Mouse (Mus musculus): ENCODE data around the gene Baiap2l1. TPM values are rescaled to one million over a fixed set of nuclear protein-coding genes. Genes with fewer than 3 reads are reported as not detected.

Gene Baiap2l1
- polyA plus RNA-seq, 1 experiment from 2014 or later, result 25.3 TPM

DNA sequence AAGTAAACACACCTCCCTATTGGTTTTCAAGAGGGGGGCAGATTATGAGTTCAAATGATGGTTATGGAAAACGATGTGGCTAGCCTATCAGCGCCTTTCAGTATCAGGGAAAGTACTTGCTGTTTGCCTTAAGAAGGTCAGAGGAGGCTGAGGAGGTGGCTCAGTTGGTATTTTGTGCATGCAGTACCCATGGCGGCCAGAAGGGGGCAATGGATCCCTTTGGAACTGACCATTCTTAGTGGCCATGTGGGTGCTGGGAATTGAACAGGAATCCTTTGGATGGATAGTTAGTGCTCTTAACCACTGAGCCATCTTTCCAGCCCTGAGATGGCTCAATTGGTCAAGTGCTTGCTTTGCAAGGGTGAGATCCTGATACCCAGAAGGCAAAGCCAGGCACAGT, 26.0 kb upstream of the Baiap2l1 start:
- 62% methylated on average over 3 of the region's 3 CpGs for WGBS
- no peak for TF ChIP-seq EP300 (optimal IDR thresholded peaks at IDR 0.05)
- peak; percentile 59 for TF ChIP-seq CTCF (IDR thresholded peaks at IDR 0.05; ENCODE audit: low read depth)
- no peak overlapping the region for H3K4me2 ChIP-seq (replicated peaks; ENCODE audit: low read depth)
- H3K36me3 ChIP-seq (ENCODE audit: control insufficient read depth, insufficient read depth, low read length), result no peaks in the 10 kb centered on the region
- no peak overlapping the region for H3K27ac ChIP-seq (replicated peaks)
- ATAC-seq (ENCODE audit: low FRiP score, low TSS enrichment) (no peak), DNase-seq (ENCODE audit: low spot score) (no peak)
- no peaks in the 10 kb centered on the region for H3K27me3 ChIP-seq (ENCODE audit: control insufficient read depth, insufficient read depth, low read length)
- no peak overlapping the region for H3K4me3 ChIP-seq (ENCODE audit: low read depth, low read length)
- no peaks in the 10 kb centered on the region for H3K9me3 ChIP-seq (ENCODE audit: control insufficient read depth, low read length)
- no peak overlapping the region for H3K9ac ChIP-seq (ENCODE audit: low read length)
- H3K4me1 ChIP-seq (replicated peaks; ENCODE audit: control insufficient read depth, insufficient read depth), result no peaks in the 10 kb centered on the region

DNA sequence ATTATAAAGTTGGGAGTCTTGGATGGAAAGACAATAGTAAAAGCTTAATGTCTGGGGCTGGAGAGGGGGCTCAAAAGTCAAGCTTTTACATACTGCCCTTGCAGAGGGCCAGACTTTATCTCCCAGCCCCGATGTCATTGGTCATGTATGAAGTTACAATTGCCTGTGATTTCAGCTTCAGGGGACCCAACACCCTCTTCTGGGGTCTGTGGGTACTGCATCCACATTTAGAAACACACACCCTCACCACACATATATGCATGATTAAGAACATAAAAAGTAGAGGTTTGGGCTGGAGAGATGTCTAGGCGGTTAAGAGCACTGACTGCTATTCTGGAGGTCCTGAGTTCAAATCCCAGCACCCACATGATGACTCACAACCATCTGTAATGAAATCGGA, 23.9 kb upstream of the Baiap2l1 start:
- TF ChIP-seq EP300 (optimal IDR thresholded peaks at IDR 0.05), result no peak
- TF ChIP-seq CTCF (IDR thresholded peaks at IDR 0.05; ENCODE audit: low read depth), result peak; percentile 65
- peak; percentile 35 for DNase-seq (ENCODE audit: low spot score)
- H3K27me3 ChIP-seq (ENCODE audit: control insufficient read depth, insufficient read depth, low read length), result no peaks in the 10 kb centered on the region
- WGBS, result 86% methylated on average over 3 of the region's 3 CpGs
- H3K4me1 ChIP-seq (replicated peaks; ENCODE audit: control insufficient read depth, insufficient read depth), result no peaks in the 10 kb centered on the region
- no peak overlapping the region for H3K9ac ChIP-seq (ENCODE audit: low read length)
- H3K27ac ChIP-seq (replicated peaks), result no peak overlapping the region
- H3K4me3 ChIP-seq (ENCODE audit: low read depth, low read length), result no peak overlapping the region
- no peak for ATAC-seq (ENCODE audit: low FRiP score, low TSS enrichment)
- no peaks in the 10 kb centered on the region for H3K36me3 ChIP-seq (ENCODE audit: control insufficient read depth, insufficient read depth, low read length)
- H3K4me2 ChIP-seq (replicated peaks; ENCODE audit: low read depth), result no peak overlapping the region
- no peaks in the 10 kb centered on the region for H3K9me3 ChIP-seq (ENCODE audit: control insufficient read depth, low read length)

DNA sequence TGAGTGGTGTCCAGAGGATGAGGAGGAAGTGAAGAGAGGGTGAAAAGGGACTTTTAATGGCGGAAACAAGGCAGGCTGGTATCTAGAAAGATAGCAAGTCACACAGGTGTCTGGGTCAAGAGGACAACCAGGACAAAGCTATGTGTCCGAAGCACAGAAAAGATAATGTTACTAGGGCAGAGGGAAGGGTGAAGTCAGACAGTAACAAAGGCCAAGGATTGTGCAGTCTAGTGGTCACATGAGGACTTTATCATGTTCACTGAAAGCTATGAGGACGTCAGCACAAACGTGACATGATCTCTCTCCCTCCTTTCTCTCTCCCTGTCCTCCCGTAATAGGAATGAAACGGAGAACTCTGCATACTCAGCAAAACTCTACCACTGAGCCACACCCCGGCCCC, 22.8 kb upstream of the Baiap2l1 start:
- no peaks in the 10 kb centered on the region for H3K4me1 ChIP-seq (replicated peaks; ENCODE audit: control insufficient read depth, insufficient read depth)
- H3K4me2 ChIP-seq (replicated peaks; ENCODE audit: low read depth), result no peak overlapping the region
- no peak overlapping the region for H3K9ac ChIP-seq (ENCODE audit: low read length)
- no peaks in the 10 kb centered on the region for H3K9me3 ChIP-seq (ENCODE audit: control insufficient read depth, low read length)
- no peak overlapping the region for H3K4me3 ChIP-seq (ENCODE audit: low read depth, low read length)
- TF ChIP-seq EP300 (optimal IDR thresholded peaks at IDR 0.05), result no peak
- TF ChIP-seq CTCF (IDR thresholded peaks at IDR 0.05; ENCODE audit: low read depth), result no peak
- no peaks in the 10 kb centered on the region for H3K36me3 ChIP-seq (ENCODE audit: control insufficient read depth, insufficient read depth, low read length)
- no peaks in the 10 kb centered on the region for H3K27me3 ChIP-seq (ENCODE audit: control insufficient read depth, insufficient read depth, low read length)
- no peak overlapping the region for H3K27ac ChIP-seq (replicated peaks)
- peak; percentile 76 for ATAC-seq (ENCODE audit: low FRiP score, low TSS enrichment)
- WGBS, result 78% methylated on average over 7 of the region's 7 CpGs
- no peak for DNase-seq (ENCODE audit: low spot score)

DNA sequence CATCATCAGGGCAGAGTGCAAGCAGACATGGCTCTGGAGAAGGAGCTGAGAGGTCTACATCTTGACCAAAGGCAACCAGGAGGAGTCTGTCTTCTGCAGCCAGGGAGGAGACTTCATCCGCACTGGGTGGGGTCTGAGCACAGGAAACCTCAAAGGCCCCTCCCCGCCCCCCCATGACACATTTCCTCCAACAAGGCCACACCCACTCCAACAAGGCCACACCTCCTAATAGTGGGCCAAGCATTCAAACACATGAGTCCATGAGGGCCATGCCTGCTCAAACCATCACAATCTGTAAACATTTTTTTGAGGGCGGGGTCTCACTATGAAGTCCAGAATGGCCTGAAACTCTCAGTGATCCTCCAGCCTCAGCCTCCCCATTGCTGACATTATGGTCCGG, 21.5 kb upstream of the Baiap2l1 start:
- ATAC-seq (ENCODE audit: low FRiP score, low TSS enrichment), result peak; percentile 21; the same call in 1 of the 2 replicates

DNA sequence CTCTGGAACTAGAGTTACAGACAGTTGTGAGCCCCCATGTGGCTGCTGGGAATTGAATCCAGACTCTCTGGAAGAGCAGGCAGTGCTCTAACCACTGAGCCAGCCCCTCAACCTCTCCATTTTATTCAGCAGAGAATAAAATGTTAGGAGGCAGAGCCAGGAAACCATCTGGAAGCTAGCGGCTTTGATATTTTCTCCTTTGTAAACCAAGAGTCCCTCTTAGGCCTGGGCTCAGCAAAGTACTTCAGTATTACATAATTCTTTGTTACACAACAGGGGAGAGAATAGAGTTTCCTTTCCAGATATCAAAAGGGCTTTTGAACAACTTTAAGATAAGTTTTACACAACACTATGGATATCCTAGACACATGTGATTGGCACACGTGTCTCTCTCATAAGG, 15.0 kb upstream of the Baiap2l1 start:
- Histone ChIP-seq H3K27ac (replicated peaks) (peak overlapping the region; percentile 46; the same call in 1 of the 2 replicates), H3K27me3 (ENCODE audit: control insufficient read depth, insufficient read depth, low read length) (no peaks in the 10 kb centered on the region), H3K4me2 (replicated peaks; ENCODE audit: low read depth) (no peak overlapping the region), H3K36me3 (ENCODE audit: control insufficient read depth, insufficient read depth, low read length) (no peaks in the 10 kb centered on the region), H3K9ac (ENCODE audit: low read length) (no peak overlapping the region), H3K4me1 (replicated peaks; ENCODE audit: control insufficient read depth, insufficient read depth) (no peaks in the 10 kb centered on the region), H3K4me3 (ENCODE audit: low read depth, low read length) (no peak overlapping the region), H3K9me3 (ENCODE audit: control insufficient read depth, low read length) (no peaks in the 10 kb centered on the region)
- WGBS, result 60% methylated on average over 2 of the region's 2 CpGs
- DNase-seq (ENCODE audit: low spot score), result no peak
- TF ChIP-seq CTCF (IDR thresholded peaks at IDR 0.05; ENCODE audit: low read depth), result no peak
- TF ChIP-seq EP300 (optimal IDR thresholded peaks at IDR 0.05), result no peak
- no peak for ATAC-seq (ENCODE audit: low FRiP score, low TSS enrichment)

More for the DNA sequence above, 21.5 kb upstream of the Baiap2l1 start:
- Histone ChIP-seq H3K36me3 (ENCODE audit: control insufficient read depth, insufficient read depth, low read length) (no peaks in the 10 kb centered on the region), H3K9me3 (ENCODE audit: control insufficient read depth, low read length) (no peaks in the 10 kb centered on the region), H3K27me3 (ENCODE audit: control insufficient read depth, insufficient read depth, low read length) (no peaks in the 10 kb centered on the region), H3K4me1 (replicated peaks; ENCODE audit: control insufficient read depth, insufficient read depth) (no peaks in the 10 kb centered on the region), H3K9ac (ENCODE audit: low read length) (no peak overlapping the region), H3K27ac (replicated peaks) (no peak overlapping the region), H3K4me3 (ENCODE audit: low read depth, low read length) (no peak overlapping the region), H3K4me2 (replicated peaks; ENCODE audit: low read depth) (no peak overlapping the region)
- DNase-seq (ENCODE audit: low spot score), result no peak
- TF ChIP-seq CTCF (IDR thresholded peaks at IDR 0.05; ENCODE audit: low read depth) (no peak), EP300 (optimal IDR thresholded peaks at IDR 0.05) (no peak)
- 87% methylated on average over 4 of the region's 4 CpGs for WGBS

DNA sequence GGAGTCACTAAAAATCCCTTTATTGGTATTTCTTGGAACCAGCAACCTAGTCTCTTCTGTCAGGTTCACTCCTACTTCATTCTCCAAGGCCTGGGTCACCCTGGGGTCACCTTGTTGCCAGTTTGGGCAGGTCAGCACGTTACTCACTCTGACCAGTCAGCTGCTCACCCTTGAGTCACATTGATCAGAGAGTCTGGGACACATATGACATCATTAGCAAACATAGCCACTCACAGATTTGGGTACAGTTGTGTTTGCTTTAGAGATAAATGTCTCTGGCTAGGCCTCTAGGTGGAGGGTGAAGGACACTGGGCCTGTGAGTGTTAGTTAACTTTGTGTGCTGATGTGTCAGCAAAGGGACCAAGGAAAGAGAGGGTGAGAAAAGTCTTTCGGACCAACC, 14.3 kb upstream of the Baiap2l1 start:
- H3K4me3 ChIP-seq (ENCODE audit: low read depth, low read length), result no peak overlapping the region
- ATAC-seq (ENCODE audit: low FRiP score, low TSS enrichment) (peak; percentile 95), DNase-seq (ENCODE audit: low spot score) (peak; percentile 77)
- no peaks in the 10 kb centered on the region for H3K36me3 ChIP-seq (ENCODE audit: control insufficient read depth, insufficient read depth, low read length)
- H3K27ac ChIP-seq (replicated peaks), result no peak overlapping the region
- H3K27me3 ChIP-seq (ENCODE audit: control insufficient read depth, insufficient read depth, low read length), result no peaks in the 10 kb centered on the region
- TF ChIP-seq CTCF (IDR thresholded peaks at IDR 0.05; ENCODE audit: low read depth), result no peak
- TF ChIP-seq EP300 (optimal IDR thresholded peaks at IDR 0.05), result no peak
- no peak overlapping the region for H3K4me2 ChIP-seq (replicated peaks; ENCODE audit: low read depth)
- WGBS, result 33% methylated on average over 2 of the region's 2 CpGs
- no peaks in the 10 kb centered on the region for H3K9me3 ChIP-seq (ENCODE audit: control insufficient read depth, low read length)
- no peak overlapping the region for H3K9ac ChIP-seq (ENCODE audit: low read length)
- H3K4me1 ChIP-seq (replicated peaks; ENCODE audit: control insufficient read depth, insufficient read depth), result no peaks in the 10 kb centered on the region
